Mouse (Mus musculus) embryonic stem cell, embryonic (primary cell): Measurements from ENCODE around the gene Acd.

Experiments used
- CTCF ChIA-PET, 4 experiments: fragments of 300-600 bp in 2 of 4; fragments of 350-600 bp in 2 of 4; sonication (Branson Sonifier 250); formaldehyde crosslinking; loops; one replicate each; lab custom pipeline; 2022; ENCODE audit warnings: inconsistent platforms in 2 of 4; lab: Charles Lee
- POLR2A ChIA-PET, 4 experiments: fragments of 300-600 bp in 2 of 4; fragments of 350-600 bp in 2 of 4; sonication (Branson Sonifier 250); formaldehyde crosslinking; loops; one replicate each; lab custom pipeline; 2022; ENCODE audit warnings: antibody characterized with exemption in 4 of 4, inconsistent platforms in 1 of 4; lab: Charles Lee

Gene Acd

DNA sequence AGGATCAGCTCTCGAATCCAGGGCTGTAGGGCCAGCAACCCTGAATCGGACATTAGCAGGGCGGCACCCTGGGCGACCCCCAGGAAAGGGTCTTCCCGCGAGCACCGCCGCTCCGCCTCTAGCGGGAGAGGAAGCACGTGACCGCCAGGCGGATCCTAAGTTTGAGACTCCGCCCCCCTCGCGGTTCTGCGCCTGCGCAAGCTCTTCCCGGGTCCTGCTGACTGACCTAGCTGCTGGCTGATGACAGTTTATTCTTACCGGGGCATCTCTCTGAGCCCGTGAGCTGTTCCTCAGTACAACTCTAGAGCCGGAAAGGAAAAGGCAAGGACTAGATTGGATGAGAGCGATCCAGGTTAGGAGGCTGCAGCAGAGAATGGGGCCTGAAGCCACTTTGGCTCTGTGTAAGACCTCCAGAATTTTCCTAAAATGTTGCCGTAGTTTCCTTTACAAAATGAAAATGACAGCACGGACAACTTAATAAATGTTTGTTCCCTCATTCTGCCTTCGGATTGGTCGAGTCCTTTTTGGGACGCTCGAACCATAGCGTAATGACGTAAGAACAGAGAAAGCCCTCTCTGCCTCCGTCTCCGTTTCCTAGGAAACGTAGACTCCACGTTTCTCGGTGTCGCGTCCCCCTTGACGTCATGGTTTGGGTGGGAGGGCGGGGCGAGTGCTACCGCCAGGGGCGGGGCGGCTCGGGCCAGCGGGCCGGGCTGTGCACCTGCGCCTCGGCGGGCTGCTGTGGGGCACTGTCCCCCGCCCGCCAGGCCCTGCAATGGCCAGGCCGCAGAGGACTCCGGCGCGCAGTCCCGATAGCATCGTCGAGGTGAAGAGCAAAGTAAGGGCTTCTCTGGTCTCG, at the start of gene Acd, which contains the start of gene Pard6a:
Gene Acd, minus strand, starts transcription at position 137 of the 859 bp plus-strand sequence.
Gene Pard6a, plus strand, starts transcription at position 183 of the 859 bp plus-strand sequence.
- ChIA-PET CTCF (interaction anchor here in 3 of 4 experiments (0.5 to 1.6 kb wide), 12 partner anchors 13 to 263 kb away, joined by 3 to 7 read pairs (median 4); partner anchors contain the start of gene Tppp3 (in 1 of the 3)), POLR2A (interaction anchor here (0.6 to 5.7 kb wide), 43 partner anchors 8 to 356 kb away, joined by 3 to 58 read pairs (median 4); partner anchors contain the start of genes Carmil2 (in 3 of the 4), Agrp (in 2 of the 4), Ctcf (in 2 of the 4) and Gfod2 (in 2 of the 4))

DNA sequence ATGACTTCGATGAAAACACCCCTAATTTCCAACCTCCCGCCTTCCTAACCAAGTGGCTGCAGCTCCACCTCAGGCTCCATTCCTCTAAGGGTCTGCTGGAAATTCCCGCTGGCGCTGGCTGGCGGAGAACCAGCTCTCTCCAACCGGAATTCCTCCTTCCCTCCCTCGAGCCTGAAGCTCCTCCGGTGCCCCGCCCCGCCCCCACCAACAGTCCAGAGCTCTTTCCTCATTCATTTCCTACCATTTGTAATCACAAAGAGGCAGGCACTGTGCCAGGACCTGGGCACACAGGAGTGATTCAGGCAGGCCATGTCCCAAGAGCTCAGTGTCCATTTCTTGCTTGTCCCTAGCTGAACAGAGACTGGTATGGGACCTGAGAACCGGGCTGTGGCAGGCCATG, 49.7 kb upstream of the Acd start:
- ChIA-PET CTCF (interaction anchor here (0.5 to 1.9 kb wide), 8 partner anchors 20 to 401 kb away, joined by 3 to 6 read pairs (median 3); no protein-coding TSS in a partner anchor), POLR2A (interaction anchor here in 3 of 4 experiments (0.5 to 1.7 kb wide), 15 partner anchors 20 to 1169 kb away, joined by 3 to 7 read pairs (median 4); partner anchors contain the start of genes Acd (in 1 of the 3), Pard6a (in 1 of the 3) and Pskh1 (in 1 of the 3))

DNA sequence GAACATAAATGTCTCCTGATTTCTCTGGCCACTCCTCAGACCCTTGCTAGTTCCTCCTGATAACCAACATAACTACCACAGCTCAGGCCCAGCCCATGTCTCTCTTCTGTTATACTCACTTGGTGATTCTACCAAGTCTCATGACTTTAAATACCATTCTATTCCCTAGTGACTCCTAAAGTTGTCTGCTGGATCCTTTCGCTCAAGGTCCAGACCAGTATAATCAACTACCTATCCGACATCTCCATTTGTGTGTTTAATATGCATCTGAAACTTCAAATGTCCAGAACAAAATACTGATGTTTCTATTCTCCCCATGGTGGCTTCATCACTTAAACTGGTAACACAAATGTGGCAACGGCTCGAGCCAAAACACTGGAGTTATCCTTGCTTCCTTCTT, 42.4 kb upstream of the Acd start:
- ChIA-PET POLR2A (interaction anchor here in 2 of 4 experiments (0.7 to 1.8 kb wide), 2 partner anchors 15 to 122 kb away, joined by 3 to 6 read pairs; partner anchors contain the start of gene Gfod2 (in 1 of the 2)), CTCF (no interaction called here)

DNA sequence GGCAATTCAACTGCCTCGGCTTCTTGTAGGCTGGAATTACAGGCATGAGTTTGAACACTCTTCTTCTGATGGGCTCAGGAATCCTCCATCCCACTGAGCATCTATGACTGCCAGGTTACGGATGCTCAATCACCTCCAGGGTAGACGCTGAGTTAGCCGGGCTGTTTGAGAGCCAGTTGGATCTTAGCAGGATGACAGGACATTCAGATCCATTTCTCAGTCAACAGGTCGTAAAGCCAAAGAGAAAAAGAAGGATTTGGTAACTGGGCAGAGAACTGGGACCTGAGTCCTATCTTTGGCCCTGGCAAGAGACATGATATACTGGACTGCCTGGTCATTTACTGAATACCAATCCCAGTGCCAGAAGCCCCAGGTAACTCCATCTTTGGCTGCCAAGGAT, 38.3 kb upstream of the Acd start:
- ChIA-PET CTCF (no interaction called here), POLR2A (interaction anchor here in 2 of 4 experiments (1.7 to 2.0 kb wide), 2 partner anchors 11 to 14 kb away, joined by 5 read pairs; no protein-coding TSS in a partner anchor)

DNA sequence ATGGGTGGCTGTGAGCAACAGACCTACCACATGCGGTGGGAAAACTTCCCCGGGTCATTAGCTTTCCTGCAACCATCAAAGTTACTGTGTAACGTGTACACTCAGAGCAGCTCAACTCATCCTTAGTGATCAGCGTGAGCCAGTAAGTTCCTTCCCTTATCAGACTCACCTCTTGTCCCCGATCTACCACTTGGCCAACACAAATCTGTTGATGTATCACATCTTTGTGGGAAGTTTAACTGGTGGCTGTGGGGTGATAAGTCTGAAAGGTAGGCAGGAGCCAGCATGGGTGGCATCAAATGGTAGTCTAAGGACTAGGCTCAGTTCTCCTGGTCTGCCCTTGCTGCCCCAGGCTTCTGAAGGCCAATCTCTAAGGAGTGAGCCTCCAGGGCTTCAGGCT, 31.3 kb upstream of the Acd start:
- ChIA-PET CTCF (interaction anchor here in 3 of 4 experiments (0.5 to 1.0 kb wide), 4 partner anchors 18 to 639 kb away, joined by 3 to 4 read pairs (median 4); no protein-coding TSS in a partner anchor), POLR2A (interaction anchor here in 2 of 4 experiments (0.5 to 1.3 kb wide), 5 partner anchors 11 to 410 kb away, joined by 3 to 6 read pairs (median 3); partner anchors contain the start of genes Gfod2 (in 1 of the 2) and Ranbp10 (in 1 of the 2))

DNA sequence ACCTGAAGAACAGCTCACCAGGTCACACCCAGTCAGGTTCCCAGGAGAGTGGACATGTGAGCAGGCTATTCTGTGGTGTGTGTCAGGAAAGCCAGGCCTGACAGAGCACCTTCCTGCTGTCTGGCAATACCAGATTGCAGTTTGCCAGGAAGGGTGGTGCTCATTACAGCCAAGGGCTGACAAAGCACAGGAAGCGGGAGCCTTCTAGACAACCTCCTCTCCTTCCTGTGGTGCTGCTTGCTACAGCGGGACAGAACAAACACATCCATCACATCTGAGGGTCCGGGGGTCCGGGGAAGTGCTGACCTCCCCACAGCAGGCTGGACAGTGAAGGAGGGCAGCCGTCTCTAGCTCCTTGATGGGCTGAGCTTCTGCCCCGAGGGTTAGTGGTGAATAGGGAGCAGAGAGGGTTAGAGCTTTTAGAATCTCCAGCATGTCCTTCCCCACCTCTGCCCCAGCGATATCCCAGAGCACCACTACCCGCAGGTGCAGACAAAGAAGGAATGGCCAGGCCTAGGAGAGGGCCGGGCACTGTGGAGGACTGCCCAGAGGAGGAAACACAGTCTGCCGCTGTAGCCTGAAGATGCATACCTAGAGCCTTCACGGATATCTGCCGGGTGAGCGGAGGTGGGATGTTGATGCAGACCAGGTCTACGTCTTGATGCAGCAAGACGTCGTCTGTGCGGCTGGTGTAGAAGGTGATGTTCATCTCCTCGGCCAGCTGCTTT, 26.7 kb upstream of the Acd start:
- ChIA-PET POLR2A (interaction anchor here in 3 of 4 experiments (0.6 to 2.7 kb wide), 9 partner anchors 10 to 439 kb away, joined by 3 to 8 read pairs (median 4); partner anchors contain the start of genes Acd (in 1 of the 3), Nutf2 (in 1 of the 3) and Pard6a (in 1 of the 3)), CTCF (interaction anchor here in 3 of 4 experiments (0.6 to 1.1 kb wide), 4 partner anchors 11 to 43 kb away, joined by 3 to 4 read pairs (median 4); no protein-coding TSS in a partner anchor)

DNA sequence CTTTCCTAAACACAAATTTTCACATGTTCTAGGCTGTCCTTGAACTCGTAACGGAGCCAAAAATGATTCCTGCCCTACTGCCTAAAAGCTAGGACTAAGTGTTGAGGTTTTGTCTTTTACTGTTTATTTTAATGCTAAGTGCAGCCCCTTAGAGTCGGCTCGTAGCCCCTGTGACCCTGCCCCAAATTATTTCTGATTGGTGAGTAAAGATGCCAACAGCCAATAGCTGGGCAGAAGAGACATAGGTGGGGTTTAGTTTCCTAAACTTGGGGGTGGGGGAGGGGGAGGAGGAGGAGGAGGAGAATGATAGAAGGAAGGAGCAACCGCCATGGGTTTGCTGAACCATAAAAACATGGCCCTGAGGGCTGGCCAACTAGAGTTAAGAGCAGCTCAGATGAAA, 24.8 kb upstream of the Acd start:
- CTCF ChIA-PET, result interaction anchor here (0.9 to 3.4 kb wide), 6 partner anchors 9 to 129 kb away, joined by 3 to 14 read pairs (median 7); no protein-coding TSS in a partner anchor
- POLR2A ChIA-PET, result interaction anchor here in 1 of 4 experiments (0.7 to 2.0 kb wide), 4 partner anchors 9 to 33 kb away, joined by 3 to 8 read pairs (median 4); partner anchors contain the start of gene Gfod2

DNA sequence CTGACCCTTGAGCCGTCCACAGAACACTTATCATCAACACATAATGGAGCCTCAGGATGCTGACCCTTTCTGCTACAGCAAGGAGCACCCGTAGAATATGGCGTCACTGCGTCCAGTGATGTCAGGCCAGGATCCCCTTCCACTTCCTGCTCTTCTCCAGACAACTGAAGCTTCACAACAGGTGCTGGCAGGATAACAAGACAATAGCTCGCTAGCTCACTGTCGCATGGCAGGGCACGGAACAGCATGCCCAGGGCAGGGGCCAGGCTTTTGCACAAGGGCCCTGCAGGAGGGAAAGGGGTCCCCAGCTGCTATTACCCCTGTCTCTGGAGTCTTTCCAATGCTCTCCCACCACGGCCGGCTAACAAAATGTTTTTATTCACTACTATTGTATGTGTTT, 22.0 kb upstream of the Acd start:
- CTCF ChIA-PET, result interaction anchor here in 2 of 4 experiments (1.1 to 3.4 kb wide), 2 partner anchors 9 kb away, joined by 6 to 14 read pairs; no protein-coding TSS in a partner anchor

DNA sequence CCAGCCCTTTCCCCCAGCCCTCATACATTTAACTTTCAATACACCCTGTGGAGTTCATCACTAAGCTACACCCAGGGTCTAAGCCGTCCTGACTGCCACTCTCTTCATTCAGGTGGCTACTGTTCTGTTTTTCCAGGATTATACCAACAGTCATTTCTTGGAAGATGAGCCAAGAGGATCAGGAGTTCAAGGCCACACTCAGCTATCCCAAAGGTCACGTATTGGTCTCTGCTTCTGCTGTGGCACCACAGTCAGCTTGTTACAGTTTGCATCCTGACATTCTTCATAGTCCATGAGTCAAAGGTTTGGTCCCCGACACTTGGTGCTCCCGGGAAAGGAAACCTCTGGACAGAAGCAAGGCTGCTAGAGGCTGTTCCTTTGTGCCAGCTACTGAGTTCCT, 18.7 kb upstream of the Acd start:
- CTCF ChIA-PET, result interaction anchor here in 2 of 4 experiments (0.7 to 0.8 kb wide), 2 partner anchors 68 to 204 kb away, joined by 3 to 7 read pairs; no protein-coding TSS in a partner anchor
- POLR2A ChIA-PET, result interaction anchor here in 3 of 4 experiments (0.6 to 1.5 kb wide), 7 partner anchors 10 to 1551 kb away, joined by 3 to 5 read pairs (median 3); no protein-coding TSS in a partner anchor

More for the DNA sequence above, 22.0 kb upstream of the Acd start:
- POLR2A ChIA-PET, result interaction anchor here in 1 of 4 experiments (0.9 to 1.3 kb wide), 3 partner anchors 22 to 136 kb away, joined by 3 read pairs; no protein-coding TSS in a partner anchor

DNA sequence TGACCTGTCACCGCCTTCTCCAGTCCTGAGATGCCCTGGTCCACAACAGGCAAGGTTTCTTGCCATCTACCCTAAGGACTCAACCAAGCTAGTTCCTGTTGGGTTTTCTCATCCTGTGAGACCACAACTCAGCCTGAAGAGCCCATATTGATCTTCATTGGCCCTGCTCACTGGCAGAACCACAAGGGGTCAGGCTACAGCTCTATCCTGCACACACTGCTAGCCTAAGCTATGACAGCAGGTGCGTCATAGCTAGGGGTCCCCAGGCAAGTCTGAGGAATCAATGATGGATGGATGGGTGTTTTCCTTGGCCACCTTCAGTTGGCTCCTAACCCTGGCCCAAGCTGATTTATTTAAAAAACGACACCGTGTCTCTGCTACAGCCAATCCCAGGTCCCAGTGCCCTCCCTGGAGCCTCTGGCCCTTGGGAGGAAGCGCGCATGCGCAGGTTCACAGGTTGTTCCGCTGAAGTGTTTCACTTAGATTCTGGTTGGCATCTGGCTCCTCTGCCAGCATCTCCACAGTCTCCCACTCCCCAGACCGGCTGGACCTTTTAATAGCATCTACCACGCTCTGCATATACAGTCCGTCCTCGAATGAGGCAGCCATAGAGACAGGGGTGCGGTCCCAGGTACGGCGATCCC, 15.5 kb upstream of the Acd start:
- POLR2A ChIA-PET, result interaction anchor here (0.5 to 4.1 kb wide), 15 partner anchors 9 to 284 kb away, joined by 3 to 15 read pairs (median 3); partner anchors contain the start of genes Nutf2 (in 2 of the 4), Ranbp10 (in 1 of the 4) and Tsnaxip1 (in 1 of the 4)
- CTCF ChIA-PET, result interaction anchor here (0.5 to 4.7 kb wide), 33 partner anchors 9 to 400 kb away, joined by 3 to 57 read pairs (median 4); partner anchors contain the start of genes Acd (in 1 of the 4), Carmil2 (in 1 of the 4) and Pard6a (in 1 of the 4)

DNA sequence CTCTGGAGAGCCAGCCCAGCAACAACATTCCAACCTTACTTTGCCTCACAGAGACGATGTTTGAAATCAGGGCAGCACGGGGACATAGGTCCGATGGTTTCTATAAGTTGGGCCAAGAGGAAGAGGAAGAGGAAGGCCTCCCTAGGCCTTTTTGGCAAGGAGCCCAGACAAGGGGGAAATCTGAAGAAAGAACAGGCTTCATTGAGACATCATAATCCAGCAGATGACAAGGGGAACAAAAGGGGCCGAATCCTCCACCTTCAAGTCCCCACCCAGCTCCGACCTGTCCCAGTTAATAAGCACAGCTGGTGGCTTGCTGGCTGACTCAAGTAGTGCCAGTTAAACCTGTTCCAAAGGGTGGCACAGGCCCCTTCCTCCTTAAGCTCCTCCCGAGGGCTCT, 14.1 kb upstream of the Acd start:
- ChIA-PET CTCF (interaction anchor here (0.6 to 4.7 kb wide), 29 partner anchors 11 to 361 kb away, joined by 3 to 57 read pairs (median 4); partner anchors contain the start of genes Gfod2 (in 2 of the 4), Ranbp10 (in 1 of the 4) and Tsnaxip1 (in 1 of the 4)), POLR2A (interaction anchor here in 2 of 4 experiments (1.0 to 4.1 kb wide), 4 partner anchors 14 to 145 kb away, joined by 4 to 15 read pairs (median 13); partner anchors contain the start of genes Nutf2 (in 2 of the 2), Acd (in 1 of the 2), Pard6a (in 1 of the 2) and Ranbp10 (in 1 of the 2))

DNA sequence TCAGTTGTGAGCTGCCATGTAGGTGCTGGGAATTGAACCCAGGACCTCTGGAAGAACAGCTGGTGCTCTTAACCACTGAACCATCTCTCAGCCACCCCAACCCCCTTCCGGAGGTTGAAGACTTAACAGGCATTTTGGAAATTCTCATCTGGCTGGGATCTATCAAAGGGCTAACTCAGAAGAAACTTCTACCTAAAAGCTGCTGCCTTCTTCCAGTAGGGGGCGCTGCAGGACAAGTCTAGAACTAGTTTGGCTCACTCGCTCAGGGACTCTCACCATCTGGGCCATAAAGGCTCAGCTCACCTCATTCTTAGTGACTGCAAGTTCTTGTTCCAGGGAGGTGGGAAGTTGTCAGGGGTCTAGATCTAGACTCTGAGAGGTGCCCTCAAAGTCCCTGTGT, 13.2 kb upstream of the Acd start:
- ChIA-PET CTCF (interaction anchor here (0.6 to 4.7 kb wide), 77 partner anchors 9 to 485 kb away, joined by 3 to 57 read pairs (median 4); partner anchors contain the start of genes Gfod2 (in 4 of the 4), Ranbp10 (in 2 of the 4), Acd (in 1 of the 4) and Pard6a (in 1 of the 4)), POLR2A (interaction anchor here in 3 of 4 experiments (0.7 to 4.1 kb wide), 10 partner anchors 10 to 217 kb away, joined by 3 to 15 read pairs (median 3); partner anchors contain the start of genes Acd (in 1 of the 3), Nutf2 (in 1 of the 3), Pard6a (in 1 of the 3) and Ranbp10 (in 1 of the 3))

DNA sequence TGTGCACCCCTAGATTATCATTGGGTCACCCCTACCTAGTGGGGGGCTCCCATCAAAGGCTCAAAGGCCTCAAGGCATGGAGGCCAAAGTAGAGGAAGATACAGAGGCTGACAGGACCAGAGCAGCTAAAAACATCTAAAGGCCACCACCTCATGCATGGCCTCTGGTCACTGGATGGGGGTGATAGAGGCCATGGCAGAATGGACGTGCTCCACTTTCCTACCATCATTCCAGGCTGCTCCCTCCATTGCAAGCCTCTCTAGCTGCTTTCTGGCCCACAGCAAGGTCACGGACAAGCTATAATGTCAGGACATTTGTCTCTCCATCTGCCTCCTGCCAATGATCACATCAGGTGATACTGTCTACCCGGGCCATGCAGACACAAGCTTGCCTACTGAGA, 11.4 kb upstream of the Acd start:
- POLR2A ChIA-PET, result interaction anchor here in 2 of 4 experiments (0.7 to 3.1 kb wide), 6 partner anchors 12 to 38 kb away, joined by 3 to 14 read pairs (median 3); partner anchors contain the start of genes Acd (in 1 of the 2) and Pard6a (in 1 of the 2)
- CTCF ChIA-PET, result no interaction called here

DNA sequence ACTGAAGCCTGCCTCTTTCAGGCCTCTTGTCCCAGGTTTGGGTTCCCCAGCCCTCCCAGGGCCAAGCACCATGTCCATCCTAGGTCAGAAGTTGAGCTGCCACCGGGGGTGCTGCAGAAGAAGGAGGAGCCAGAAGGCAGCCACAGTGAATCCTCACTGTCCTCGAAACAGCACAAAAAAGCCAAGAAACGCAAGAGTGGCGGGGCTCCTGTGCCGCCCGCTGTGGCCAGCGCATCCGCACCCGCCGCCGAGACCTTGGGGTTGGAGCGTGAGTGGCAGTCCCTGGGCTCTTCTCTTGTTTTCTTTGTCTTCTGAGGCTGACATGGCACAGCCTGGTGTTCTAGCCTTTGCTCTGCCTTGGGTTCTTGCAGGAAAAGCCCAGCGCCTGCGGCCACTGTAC, 8.4 kb upstream of the Acd start:
- ChIA-PET POLR2A (interaction anchor here in 3 of 4 experiments (0.6 to 1.9 kb wide), 18 partner anchors 8 to 262 kb away, joined by 3 to 9 read pairs (median 3); partner anchors contain the start of genes Nutf2 (in 2 of the 3), Acd (in 1 of the 3), Ctcf (in 1 of the 3) and Gfod2 (in 1 of the 3)), CTCF (interaction anchor here in 3 of 4 experiments (0.6 to 1.5 kb wide), 3 partner anchors 37 to 79 kb away, joined by 3 to 4 read pairs (median 4); no protein-coding TSS in a partner anchor)

DNA sequence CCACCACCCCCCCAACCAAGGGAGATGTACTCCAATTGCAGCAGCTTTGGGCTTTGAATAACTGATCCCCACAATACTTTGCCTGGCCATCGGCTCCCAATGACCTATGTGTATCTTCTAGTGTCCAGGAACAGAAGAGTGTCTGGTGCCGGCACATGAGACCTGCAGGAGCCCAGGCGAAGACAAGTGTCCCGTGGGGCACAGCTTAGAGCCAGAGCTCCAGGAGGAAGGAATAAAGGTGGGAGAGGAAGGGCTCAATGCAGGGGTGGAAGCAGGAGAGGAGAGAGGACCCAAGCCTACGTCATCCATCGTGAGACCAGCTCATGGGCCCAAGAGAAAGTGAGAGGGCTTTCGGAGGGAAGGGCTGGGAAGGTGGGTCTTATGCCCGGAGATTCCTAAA, 7.8 kb upstream of the Acd start:
- POLR2A ChIA-PET, result interaction anchor here in 3 of 4 experiments (0.8 to 1.9 kb wide), 14 partner anchors 8 to 346 kb away, joined by 3 to 9 read pairs (median 4); partner anchors contain the start of genes Acd (in 1 of the 3), Ctcf (in 1 of the 3), Gfod2 (in 1 of the 3) and Nutf2 (in 1 of the 3)
- CTCF ChIA-PET, result interaction anchor here in 2 of 4 experiments (0.5 to 1.5 kb wide), 4 partner anchors 23 to 147 kb away, joined by 3 to 10 read pairs (median 4); no protein-coding TSS in a partner anchor
